Mouse (Mus musculus) spleen, embryonic (tissue): ENCODE measurements around the gene Exoc4.

Source experiments
- CTCF ChIA-PET: fragments of 350-600 bp; sonication (Branson Sonifier 250); formaldehyde crosslinking; loops from one replicate; lab custom pipeline; 2022; lab: Charles Lee

The Exoc4 gene

DNA sequence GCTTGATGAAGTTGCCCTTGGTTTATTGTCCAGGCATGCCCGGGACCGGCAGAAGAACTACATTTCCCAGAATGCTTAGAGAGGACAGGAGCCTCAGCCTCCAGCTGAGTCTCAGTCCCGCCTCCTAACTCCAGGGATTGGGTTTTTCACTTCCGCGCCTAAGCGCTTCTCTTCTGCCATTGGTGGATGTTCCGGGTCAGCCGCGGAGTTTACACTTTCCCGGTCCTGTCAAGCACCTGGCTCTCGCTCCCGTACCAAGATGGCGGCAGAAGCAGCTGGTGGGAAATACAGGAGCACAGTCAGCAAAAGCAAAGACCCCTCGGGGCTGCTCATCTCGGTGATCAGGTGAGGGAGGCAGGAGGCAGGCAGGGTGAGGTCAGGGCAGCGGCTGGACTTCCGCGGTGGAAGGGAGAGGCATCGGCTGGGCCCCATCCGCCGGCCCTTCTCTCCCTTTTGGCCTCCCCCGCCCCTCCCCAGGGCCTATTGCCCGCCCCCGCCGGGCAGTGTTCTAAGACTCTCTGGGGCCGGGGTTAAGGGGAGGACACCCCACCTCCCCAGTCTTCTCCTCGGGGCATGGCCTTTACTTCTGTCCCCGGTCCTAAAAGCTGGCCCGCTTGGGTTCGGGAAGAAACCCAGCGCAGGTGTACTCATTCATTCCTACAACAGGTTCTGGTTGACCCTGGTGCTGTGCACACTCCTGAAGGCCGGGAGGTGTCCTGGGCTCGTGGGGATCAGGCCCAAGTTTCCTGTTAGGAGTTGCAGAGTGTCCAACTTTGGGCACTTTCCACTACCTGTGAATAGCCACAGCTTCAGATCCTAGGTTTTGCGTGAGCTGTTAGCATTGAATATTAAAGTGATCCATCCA lies at the start of gene Exoc4:
Gene Exoc4 (plus strand): TSS at position 192 of the 865 bp plus-strand sequence.
- CTCF ChIA-PET = interaction anchor here (0.7 kb wide), 1 partner anchor 10 kb away, joined by 3 read pairs; no protein-coding TSS in a partner anchor

DNA sequence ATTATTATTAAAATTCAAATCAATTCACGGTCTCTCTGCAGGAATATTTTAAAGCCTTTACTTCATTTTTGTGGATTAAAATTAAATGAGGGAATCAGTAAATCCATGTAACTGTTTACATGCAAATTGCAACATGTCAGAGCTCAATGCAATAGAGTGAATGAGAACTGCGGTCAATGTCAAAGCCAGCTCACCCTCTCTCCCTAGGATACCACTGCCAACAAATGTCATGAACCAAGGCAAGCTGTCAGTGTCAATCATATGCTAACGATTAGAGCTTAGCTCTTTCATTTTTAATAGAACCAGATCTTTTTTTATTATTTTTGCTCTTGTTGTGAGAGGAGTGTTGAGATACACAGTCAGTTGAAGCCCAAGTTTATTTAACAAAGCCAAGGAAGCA lies 30.1 kb upstream of the Exoc4 start:
- CTCF ChIA-PET = no interaction called here

DNA sequence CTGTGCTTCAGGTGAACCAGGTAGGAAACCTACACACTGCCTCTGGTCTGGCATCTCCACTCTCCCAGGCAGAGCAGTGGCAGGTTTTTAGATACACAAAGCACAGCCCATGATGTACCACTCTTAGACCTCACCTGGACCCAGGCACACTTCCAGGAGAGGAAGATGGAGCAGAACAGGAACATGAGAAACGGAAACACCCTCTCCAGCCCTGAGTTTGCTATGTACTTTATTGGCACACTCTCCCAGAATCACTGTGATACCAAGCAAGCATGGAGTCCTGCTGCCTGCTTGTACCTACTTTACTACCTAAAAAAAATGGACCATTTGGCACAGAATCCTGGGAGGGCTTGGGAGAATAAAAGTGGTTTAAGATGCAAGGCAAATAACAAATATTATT lies 22.2 kb upstream of the Exoc4 start:
- CTCF ChIA-PET = no interaction called here

DNA sequence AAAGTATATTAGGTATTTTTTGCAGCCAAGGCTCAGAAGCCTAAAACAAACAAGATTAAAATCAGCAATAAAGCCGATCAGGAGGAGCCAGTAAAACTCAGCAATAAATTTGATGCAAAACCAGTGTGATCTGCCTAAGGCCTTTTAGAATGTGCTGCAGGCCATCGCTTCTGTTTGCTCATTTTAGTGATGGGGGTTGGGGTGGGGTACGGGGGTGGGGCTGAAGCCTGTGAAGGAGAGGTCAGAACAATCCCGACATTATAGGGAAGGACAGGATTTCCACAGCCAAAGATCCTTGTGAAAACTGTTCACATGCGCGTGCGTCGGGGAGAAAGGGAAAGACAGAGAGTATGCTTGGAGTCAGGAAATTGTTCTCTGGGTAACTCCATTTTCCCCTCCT lies 21.5 kb upstream of the Exoc4 start:
- CTCF ChIA-PET = no interaction called here

DNA sequence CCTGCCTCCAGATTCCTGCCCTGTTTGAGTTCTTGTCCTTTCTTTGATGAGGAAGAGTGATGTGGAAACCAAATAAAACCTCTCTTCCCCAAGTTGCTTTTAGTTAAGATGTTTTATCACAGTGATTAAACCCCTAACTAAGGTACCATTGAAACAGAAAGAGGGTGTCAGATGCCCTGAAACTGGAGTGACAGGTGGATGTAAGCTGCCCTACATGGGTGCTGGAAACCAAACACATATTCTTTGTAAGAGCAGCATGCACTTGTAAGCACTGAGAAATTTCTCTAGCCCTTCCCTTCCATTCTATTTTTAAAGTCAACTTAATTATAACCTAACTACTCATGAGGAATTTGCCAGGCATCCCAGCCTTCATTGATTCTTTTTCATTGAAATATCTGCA lies 7.6 kb upstream of the Exoc4 start:
- CTCF ChIA-PET = no interaction called here

DNA sequence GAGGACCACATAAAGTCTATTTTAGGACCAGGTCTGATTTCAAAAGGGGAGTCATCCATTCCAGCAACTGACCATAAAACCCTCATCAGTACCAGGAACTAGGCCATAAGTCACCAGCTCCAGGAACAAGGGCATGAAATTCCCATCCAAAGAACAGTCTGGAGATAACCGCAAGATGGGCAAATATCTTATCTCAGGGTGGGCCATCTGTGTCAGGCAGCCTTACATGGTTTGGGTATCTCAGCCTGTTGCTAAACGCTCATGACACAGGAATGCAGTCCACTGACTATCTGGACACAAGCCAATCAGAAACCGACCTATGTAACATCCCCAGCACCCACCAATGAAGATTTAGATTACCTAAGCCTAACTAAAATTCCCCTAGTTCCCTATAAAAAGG lies 4.3 kb upstream of the Exoc4 start:
- CTCF ChIA-PET = no interaction called here

DNA sequence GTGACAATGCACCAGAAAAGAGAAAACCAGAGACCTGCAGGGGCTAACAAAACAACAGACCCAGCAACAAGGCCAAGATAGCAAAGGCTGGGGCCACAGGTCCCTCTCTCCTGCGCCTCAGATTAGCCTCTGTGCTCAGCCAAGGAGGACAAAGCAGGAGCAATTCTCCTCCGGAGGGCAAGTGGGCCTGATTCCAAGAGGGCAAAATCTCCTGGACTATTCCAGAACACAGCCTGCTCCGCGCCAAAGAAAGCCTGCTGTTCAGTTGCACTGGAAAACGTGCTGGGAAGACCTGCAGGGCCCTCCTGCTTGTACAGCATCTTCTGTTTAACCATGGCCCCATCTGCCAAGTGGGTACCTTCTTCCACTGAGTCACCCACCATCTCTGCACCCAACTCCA lies 1.7 kb upstream of the Exoc4 start:
- CTCF ChIA-PET = no interaction called here

DNA sequence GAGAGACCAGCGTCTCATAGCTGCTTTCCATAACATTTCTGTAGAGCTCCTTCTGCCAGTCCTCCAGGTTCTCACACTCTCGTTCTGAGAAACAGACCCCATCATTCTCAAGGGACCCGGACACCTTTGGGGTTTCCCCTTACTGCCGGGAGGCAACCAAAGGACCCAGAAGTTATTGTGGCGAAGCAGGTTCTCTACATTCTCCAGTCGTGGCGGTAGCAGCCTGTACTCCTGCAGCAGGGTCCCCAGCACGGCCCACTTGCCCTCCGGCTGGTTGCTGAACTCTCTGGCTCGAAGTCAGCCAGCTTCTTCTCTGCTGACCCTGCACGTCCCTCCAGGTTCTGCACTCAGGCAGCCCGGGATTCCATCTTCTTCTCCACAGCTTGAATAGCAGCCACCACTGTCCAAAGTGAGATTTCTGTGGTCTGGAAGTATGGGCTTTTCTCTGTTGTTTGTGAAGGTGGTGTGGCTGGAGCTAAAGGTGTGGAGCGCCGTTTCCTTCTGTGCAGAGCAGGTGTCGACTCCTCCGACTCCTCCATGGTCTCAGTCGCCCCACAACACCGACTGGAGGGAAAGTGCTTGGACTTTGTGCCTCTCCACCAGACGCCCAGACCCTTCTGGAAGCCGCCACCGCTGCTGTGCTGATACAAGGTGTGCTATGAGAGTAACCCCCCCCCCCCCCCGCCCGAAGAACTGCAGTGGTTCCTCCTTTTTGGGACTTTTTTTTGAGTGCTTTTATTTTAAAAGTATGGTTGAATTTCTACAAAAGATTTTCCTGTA lies 1.1 kb upstream of the Exoc4 start:
- CTCF ChIA-PET = no interaction called here

DNA sequence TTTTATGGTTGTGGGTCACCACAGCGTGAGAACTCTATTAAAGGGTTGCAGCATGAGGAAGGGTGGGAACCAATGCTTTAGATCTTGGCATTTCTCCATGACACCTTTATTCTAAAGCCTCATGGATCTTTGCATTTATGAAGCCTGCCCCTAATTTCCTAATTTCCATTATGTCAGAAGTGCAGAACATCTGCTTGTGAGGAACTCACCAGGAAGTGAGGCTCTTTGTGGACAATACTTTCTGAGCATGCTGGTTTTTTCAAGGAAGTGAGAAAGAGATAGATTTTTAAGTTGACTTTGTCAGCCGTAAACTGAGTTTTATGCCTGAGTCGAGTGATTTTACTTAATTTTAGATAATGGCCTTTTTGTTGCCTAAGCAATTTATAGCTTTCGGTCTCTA lies 7.8 kb downstream of the Exoc4 start:
- CTCF ChIA-PET = no interaction called here

DNA sequence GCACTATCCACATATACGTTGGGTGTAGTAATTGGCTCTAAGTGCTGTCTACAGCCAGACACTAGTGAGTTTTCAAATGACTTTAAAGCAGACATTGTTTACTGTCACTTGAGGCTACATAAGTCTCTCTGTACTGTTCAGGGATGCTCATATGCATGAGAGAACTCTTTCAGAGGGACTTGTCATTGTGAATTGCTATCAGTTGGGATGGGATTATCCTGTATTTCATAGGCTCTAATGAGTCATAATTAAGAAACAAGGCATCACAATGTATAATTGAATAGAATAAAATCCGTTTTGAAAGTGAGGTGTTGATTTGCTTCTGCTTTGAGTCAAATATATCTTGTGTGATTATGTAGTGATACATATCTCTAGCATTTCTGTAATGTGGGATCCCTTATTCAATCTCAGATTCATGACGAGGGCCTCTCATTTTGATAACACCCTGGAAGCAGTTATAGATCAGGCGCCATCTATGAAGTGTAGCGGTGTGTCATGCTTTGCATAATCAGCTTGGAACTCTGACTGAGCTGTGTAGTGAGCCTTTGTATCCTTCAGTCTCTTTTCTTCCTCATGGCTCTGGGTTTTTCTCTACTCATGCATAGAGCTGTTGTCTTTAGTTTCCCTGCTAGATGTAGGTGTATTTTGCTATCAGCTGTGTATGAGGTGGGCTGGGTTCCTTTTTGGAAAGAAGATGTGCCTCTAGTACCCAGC lies 8.3 kb downstream of the Exoc4 start:
- CTCF ChIA-PET = no interaction called here

DNA sequence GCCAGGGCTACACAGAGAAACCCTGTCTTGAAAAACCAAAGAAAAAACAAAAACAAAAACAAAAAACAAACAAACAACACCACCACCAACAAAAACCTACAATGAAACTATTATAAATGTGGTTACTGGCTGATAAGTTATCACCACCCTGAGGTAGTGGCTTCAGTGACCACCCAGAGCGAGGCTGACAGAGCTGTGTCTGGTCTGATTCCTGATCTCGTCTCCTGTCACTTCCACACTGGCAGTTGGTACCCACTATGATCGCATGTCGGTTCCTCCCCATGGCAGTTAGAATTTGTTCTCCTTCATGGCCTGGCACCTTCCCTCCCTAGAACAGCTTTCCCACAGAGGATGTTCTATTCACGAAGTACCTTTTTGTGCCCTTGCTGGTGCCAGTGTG lies 11.0 kb downstream of the Exoc4 start:
- CTCF ChIA-PET = interaction anchor here (0.6 to 1.1 kb wide), 2 partner anchors 10 to 169 kb away, joined by 3 to 10 read pairs; no protein-coding TSS in a partner anchor

DNA sequence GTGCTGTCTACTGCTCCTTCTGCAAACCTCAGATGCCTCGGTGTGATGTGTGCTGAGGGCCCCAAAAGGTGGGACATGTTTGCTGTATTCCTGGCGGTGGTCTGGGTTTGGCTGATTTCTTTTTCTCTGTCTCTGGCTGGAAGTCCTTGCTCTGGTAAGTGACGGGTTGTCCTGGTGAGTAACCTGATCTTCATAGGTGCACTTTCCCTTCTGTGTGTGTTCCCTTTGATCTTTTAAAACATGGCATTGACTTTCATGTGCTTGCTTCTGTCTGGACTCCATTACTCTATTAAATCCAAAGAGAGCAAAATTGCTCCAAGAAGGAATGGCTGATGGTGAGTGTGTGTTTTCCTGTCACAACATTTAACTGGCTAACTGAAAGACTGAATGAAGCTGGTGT lies 12.7 kb downstream of the Exoc4 start:
- CTCF ChIA-PET = no interaction called here

DNA sequence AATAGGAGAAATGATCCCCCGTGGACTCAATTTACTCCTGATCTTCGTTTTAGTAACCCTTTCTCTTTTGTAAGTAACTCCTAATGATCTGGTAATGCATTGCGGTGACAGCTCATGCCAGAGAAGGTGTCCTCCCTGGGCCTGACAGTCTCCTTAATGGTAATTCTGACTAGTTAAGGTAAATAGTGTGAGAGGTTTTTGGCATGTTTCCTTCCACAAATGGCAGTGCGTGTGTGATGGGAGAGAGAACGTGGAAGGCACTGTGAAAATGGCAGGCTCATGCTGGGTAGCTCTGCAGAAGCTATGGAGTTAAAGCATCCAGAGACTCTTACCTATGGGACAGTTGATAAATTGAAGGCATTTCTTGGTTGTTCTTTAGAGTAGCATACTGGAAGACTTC lies 15.1 kb downstream of the Exoc4 start:
- CTCF ChIA-PET = no interaction called here

DNA sequence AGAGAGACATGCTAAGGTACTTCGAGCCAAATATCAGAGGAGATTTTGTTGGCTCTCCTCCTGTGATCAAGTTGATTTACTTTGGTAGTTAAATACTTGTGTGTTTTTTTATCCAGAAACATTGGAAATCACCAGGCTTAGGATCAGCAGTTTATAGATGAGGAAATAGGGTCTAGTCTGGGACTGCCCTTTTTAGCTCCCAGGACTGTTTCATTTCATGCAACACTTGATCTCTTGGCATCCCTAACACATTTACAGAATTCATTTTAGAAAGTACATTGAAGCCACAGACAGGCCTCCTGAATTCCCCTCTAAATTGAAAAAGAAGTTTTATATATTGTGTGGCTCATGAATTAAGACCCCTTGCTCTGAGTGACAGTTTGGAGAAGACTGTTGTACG lies 15.5 kb downstream of the Exoc4 start:
- CTCF ChIA-PET = no interaction called here

DNA sequence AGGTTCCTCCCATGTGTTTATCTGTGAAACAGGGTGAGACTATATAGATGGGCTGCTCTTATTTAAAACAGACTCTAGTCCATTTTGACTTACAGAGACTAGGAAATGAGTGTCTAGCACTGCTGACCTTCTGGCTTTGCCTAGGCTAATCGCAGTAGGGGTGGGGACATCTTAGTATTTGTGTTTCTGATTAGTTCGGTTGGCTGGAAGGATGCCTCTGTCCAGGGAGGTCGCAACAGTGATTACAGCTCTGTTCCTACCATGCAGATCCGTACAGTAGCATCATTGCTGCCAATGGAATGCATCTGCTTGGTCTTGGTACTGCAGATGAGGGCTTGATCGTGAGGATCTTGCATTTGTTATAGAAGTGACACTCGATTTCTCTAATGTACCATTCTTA lies 18.7 kb downstream of the Exoc4 start:
- CTCF ChIA-PET = no interaction called here

DNA sequence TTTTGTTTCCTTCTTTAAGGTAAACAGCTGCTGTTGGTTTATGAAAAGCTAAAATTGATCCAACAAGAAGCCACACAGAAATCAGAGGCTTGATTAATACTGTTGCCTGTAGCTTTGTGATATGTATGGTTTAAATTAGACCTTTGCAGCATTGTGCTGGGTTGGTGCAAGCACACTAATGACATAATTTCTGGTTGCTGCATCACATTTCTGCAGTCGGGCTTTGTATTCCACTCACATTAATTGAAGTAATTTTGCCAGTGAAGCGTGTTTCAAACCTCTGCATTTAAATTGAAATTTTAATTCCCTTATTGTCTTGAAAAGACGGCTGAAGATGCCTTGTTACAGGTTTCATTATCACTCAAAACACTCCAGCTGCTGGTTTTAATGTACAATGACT lies 34.6 kb downstream of the Exoc4 start:
- CTCF ChIA-PET = no interaction called here

DNA sequence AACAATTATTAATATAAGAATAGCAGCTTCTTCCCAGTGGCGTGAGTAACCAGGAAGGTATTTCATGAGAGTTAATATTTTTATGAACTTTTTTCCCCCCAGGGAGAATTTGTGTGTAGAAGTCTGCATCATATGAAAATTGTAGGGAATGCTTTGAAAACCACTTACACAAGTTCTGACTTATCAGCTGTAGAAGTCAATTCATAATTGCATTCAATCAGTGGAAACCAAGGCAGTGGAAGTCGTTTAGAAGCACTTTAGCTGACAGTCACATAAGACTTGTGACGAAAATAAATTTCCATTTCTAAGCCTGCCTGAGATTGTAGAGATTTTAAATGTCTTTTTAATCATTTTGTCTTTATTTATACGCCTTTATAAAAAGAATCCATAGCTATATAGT lies 35.1 kb downstream of the Exoc4 start:
- CTCF ChIA-PET = no interaction called here

DNA sequence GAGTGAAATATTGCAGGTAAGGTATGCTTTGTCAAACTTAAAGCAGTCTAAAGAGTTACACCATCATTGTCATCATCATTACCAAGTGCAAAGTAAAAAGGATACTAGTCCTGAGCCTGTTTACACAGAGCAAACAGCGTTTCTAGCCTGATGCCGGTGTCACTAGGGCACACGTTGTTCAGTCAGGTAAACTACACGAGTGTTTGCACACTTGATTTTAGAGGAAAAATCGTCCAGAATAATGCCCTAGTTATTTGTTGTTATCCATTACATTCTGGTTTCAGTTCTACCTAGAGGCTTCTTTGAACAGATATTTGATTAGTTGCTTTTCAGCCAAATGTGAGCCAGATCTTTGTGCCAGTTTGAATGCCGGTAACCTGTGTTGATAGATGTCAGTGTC lies 37.5 kb downstream of the Exoc4 start:
- CTCF ChIA-PET = no interaction called here

DNA sequence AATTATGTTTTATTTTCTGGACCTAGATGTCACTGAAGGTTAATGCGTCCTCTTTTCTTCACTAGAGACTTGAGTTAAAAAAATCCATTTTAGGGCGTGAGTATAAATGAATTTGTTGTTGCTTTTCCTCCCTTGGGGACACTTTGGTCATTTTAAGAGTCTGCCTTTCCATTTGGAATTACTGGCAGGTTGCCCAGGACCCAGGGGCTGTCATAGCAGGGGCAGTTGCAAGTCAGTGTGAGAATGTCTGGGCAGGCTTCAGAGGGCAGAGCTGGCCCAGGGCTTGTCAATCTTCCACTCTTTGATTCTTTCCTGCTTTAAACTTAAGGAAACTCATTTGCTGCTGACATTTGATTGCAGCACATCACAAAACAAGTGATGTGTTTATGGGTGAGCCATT lies 45.7 kb downstream of the Exoc4 start:
- CTCF ChIA-PET = no interaction called here

DNA sequence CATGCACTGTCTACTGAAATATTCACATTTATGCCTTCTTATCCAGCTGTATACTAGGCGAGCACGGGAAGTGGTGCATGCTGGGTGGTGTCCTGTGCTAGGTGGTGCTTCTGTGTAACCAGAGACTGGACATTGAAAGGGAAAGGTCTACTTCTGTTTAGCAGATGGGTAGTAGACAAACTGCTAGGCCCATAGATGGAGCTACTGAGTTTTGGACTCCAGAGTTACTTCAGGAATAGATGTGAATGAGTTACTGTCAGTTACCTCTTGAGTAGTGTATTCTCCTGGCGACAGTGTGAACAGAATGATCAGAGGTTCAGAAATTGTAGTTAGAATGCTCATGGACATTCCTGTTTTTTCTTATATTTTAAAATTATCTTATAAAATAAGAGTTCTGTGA lies 48.7 kb downstream of the Exoc4 start:
- CTCF ChIA-PET = no interaction called here

DNA sequence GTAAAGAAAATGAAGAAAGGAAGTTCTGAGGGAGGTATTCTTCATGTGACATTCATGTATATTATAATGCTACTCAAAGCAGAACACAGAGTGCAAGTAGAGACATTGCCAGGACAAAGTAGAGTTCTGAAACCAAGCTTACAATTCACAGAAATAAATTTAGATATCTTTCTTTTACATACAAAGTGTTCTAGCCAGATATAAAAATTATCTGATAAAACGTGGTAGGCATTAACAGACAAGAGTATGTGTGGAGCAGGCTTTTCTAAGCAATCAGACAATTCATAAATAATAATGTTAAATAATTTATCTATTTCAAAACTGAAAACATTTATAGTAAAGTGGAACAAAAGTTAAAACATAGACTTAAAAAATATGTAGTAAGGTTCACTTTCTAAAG lies 49.9 kb downstream of the Exoc4 start:
- CTCF ChIA-PET = interaction anchor here (0.7 kb wide), 1 partner anchor 40 kb away, joined by 11 read pairs; no protein-coding TSS in a partner anchor

DNA sequence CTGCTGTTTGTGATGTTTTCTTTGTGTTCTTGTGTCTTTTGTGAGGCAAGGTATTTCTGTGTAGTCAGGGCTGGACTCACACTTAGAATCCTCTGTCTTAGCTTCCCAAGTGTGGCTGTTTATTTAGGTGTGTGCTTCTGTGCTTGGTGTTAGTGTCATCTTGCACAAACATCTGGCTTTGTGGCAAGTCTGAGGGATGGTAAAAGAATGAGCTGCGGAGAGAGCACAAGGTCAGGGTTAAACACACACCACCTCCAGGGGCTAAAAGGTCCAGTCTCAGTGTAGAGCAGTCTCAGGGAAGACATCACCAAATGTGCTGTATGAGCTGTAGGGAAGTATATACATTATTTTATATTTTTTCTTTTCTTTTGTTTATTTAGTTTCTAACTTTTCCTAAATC lies 57.1 kb downstream of the Exoc4 start:
- CTCF ChIA-PET = no interaction called here
